Mouse (Mus musculus): ENCODE results near the gene Ssty2. TPM values are rescaled to one million over a fixed set of nuclear protein-coding genes. Genes with fewer than 3 reads are reported as not detected.

Ssty2 gene
- not detected for polyA plus RNA-seq (2014; fragmentation: Illumina TruSeq; extraction: RNeasy Lipid Tissue Mini Kit (QIAGEN cat#74804); ENCODE audit: insufficient read depth, low read depth, low replicate concordance)

GRCm38 (mm10) chrY:67047972-67048371 is at the start of gene Ssty2:
TSS of gene Ssty2 (minus strand) at chrY:67048072.

